Mouse (Mus musculus) ES-E14 (cell line): ENCODE measurements at regions not wholly inside any gene's neighbourhood (a gene's known extent, or its start where the extent isn't known, plus 50 kb on each side); places are given as distances from the start of the nearest gene placed in this dataset.

Experiments
- HCFC1 ChIP-seq: IDR thresholded peaks from 2 replicates; pipeline ENCODE4 v1.6.1; 2012; ENCODE audit warnings: low read length, inconsistent platforms, borderline replicate concordance; ENCODE audit not compliant: insufficient read depth
- ZC3H11A ChIP-seq: IDR thresholded peaks from 2 replicates; pipeline ENCODE4 v1.6.1; 2012; ENCODE audit warnings: low read depth, mild to moderate bottlenecking, inconsistent platforms, low read length, borderline replicate concordance
- ZNF384 ChIP-seq: IDR thresholded peaks from 2 replicates; pipeline ENCODE4 v1.6.1; 2012; ENCODE audit warnings: low read depth, low read length, inconsistent platforms

- TF ChIP-seq ZC3H11A = no peak
- TF ChIP-seq ZNF384 = no peak
- no peak for TF ChIP-seq HCFC1
These were observed 329.8 kb upstream of the Cenpq start for GRCm38 (mm10) chr17:41264512-41265222.
